Mouse (Mus musculus) stomach, embryonic 14.5 days (tissue): ENCODE results near the gene Smarcd1. TPM values are rescaled to one million over a fixed set of nuclear protein-coding genes. Genes with fewer than 3 reads are reported as not detected.

Experiments used
- ATAC-seq: fragments of 200-750 bp; cut with Nextera tagmentation; 2 replicates; pipeline ENCODE4 v1.8.0; 2017; ENCODE audit warnings: low read depth, moderate TSS enrichment; ENCODE audit not compliant: insufficient number of reproducible peaks, insufficient read depth, low FRiP score
- H3K27ac ChIP-seq: fragments of 300-500 bp; sonication (generic); 2 replicates; pipeline ENCODE4 v1.5.1; 2014; ENCODE audit warnings: mild to moderate bottlenecking, low read length, moderate library complexity, mixed read lengths
- H3K27me3 ChIP-seq: fragments of 300-500 bp; sonication (generic); 2 replicates; pipeline ENCODE4 v1.6.1; 2014; ENCODE audit warnings: low read length, control low read depth, mixed read lengths; ENCODE audit not compliant: control insufficient read depth, insufficient read depth
- H3K36me3 ChIP-seq: fragments of 300-500 bp; sonication (generic); 2 replicates; pipeline ENCODE4 v1.6.1; 2014; ENCODE audit warnings: mild to moderate bottlenecking, control low read depth, low read length, moderate library complexity, mixed read lengths; ENCODE audit not compliant: control insufficient read depth, insufficient read depth
- H3K4me1 ChIP-seq: fragments of 300-500 bp; sonication (generic); 2 replicates; pipeline ENCODE4 v1.6.1; 2014; ENCODE audit warnings: low read length, control low read depth, mixed read lengths; ENCODE audit not compliant: control insufficient read depth, insufficient read depth
- H3K4me2 ChIP-seq: fragments of 300-500 bp; sonication (generic); replicated peaks from 2 replicates; pipeline ENCODE4 v1.6.1; 2014; ENCODE audit warnings: low read depth, low read length, control low read depth
- H3K4me3 ChIP-seq: fragments of 300-500 bp; sonication (generic); 2 replicates; pipeline ENCODE4 v1.5.1; 2014; ENCODE audit warnings: low read depth, low read length, control low read depth
- H3K9ac ChIP-seq: fragments of 300-500 bp; sonication (generic); replicated peaks from 2 replicates; pipeline ENCODE4 v1.6.1; 2014; ENCODE audit warnings: low read depth, mild to moderate bottlenecking, control low read depth, low read length, moderate library complexity, mixed read lengths
- H3K9me3 ChIP-seq: fragments of 300-500 bp; sonication (generic); 2 replicates; pipeline ENCODE4 v1.6.1; 2016; ENCODE audit warnings: low read depth, low read length, control low read depth; ENCODE audit not compliant: control insufficient read depth
- WGBS: fragments of 180-500 bp; shearing (Covaris S2); extraction: QIAGEN DNeasy Blood & Tissue Kit; methylation state at CpG from one replicate; pipeline ENCODE4 v1.1.7; 2014; 5-methylcytosine and 5-hydroxymethylcytosine counted together
- polyA plus RNA-seq: library from polyadenylated mRNA; unstranded; fragments of >200 nt; fragmentation: Nextera tagmentation; extraction: Ambion mirVana; gene quantifications from 2 replicates; pipeline ENCODE4 v1.2.1, GENCODE M21; 2014

Gene Smarcd1
- 37.8 and 40.1 TPM in 2 replicates for polyA plus RNA-seq

GRCm38 (mm10) chr15:99701999-99702900 is at the start of gene Smarcd1:
Gene Smarcd1 (plus strand): TSS chr15:99702129.
- Histone ChIP-seq H3K27me3 (no peaks in the 10 kb centered on the region), H3K9ac (peak within 1 kb of the TSS; percentile 82), H3K4me2 (peak within 1 kb of the TSS; percentile 59), H3K4me3 (peak within 1 kb of the TSS; percentile 74), H3K4me1 (peaks cover 17% of the 10 kb centered on the region; the same call in 1 of the 2 replicates), H3K9me3 (no peaks in the 10 kb centered on the region), H3K36me3 (peaks cover 18% of the 10 kb centered on the region), H3K27ac (peak within 1 kb of the TSS; percentile 94)
- WGBS: under 1% methylated on average over 70 of the region's 71 CpGs
- peak; percentile 94 for ATAC-seq

GRCm38 (mm10) chr15:99653291-99653690 is 48.6 kb upstream of the Smarcd1 start:
- ATAC-seq: no peak
- Histone ChIP-seq H3K27ac (no peak overlapping the region; the same call in 1 of the 2 replicates), H3K9ac (no peak overlapping the region)

GRCm38 (mm10) chr15:99653876-99654275 is 48.1 kb upstream of the Smarcd1 start:
- Histone ChIP-seq H3K27ac (no peak overlapping the region), H3K36me3 (no peaks in the 10 kb centered on the region), H3K4me1 (peaks cover 24% of the 10 kb centered on the region; the same call in 1 of the 2 replicates), H3K27me3 (0 out of 2 replicates have a peak, but pooled peaks cover 11% of the 10 kb centered on the region), H3K4me3 (no peak overlapping the region), H3K9ac (no peak overlapping the region), H3K4me2 (peak overlapping the region; percentile 30), H3K9me3 (no peaks in the 10 kb centered on the region)
- WGBS: 5% methylated on average over 21 of the region's 21 CpGs
- no peak for ATAC-seq

More at GRCm38 (mm10) chr15:99653291-99653690, 48.6 kb upstream of the Smarcd1 start:
- no peaks in the 10 kb centered on the region for H3K9me3 ChIP-seq
- H3K4me2 ChIP-seq: peak overlapping the region; percentile 30
- H3K4me3 ChIP-seq: no peak overlapping the region
- H3K36me3 ChIP-seq: no peaks in the 10 kb centered on the region
- 11% methylated on average over 8 of the region's 8 CpGs for WGBS
- peaks cover 27% of the 10 kb centered on the region; the same call in 1 of the 2 replicates for H3K4me1 ChIP-seq
- H3K27me3 ChIP-seq: 0 out of 2 replicates have a peak, but pooled peaks cover 11% of the 10 kb centered on the region

- Histone ChIP-seq H3K4me1 (peaks cover 9% of the 10 kb centered on the region; the same call in 1 of the 2 replicates), H3K27me3 (0 out of 2 replicates have a peak, but pooled peaks cover 11% of the 10 kb centered on the region), H3K27ac (no peak overlapping the region), H3K36me3 (no peaks in the 10 kb centered on the region), H3K9me3 (no peaks in the 10 kb centered on the region), H3K4me3 (no peak overlapping the region), H3K4me2 (no peak overlapping the region), H3K9ac (no peak overlapping the region)
- no peak for ATAC-seq
- WGBS: 41% methylated on average over 9 of the region's 9 CpGs
Measured at GRCm38 (mm10) chr15:99655956-99656355, 46.0 kb upstream of the Smarcd1 start.

- WGBS: 66% methylated on average over 2 of the region's 2 CpGs
- Histone ChIP-seq H3K9ac (no peak overlapping the region), H3K4me1 (peaks cover 4% of the 10 kb centered on the region; the same call in 1 of the 2 replicates), H3K36me3 (no peaks in the 10 kb centered on the region), H3K9me3 (no peaks in the 10 kb centered on the region), H3K4me3 (no peak overlapping the region), H3K4me2 (no peak overlapping the region), H3K27me3 (0 out of 2 replicates have a peak, but pooled peaks cover 9% of the 10 kb centered on the region), H3K27ac (no peak overlapping the region)
- no peak for ATAC-seq
Measured at GRCm38 (mm10) chr15:99658437-99658836, 43.5 kb upstream of the Smarcd1 start.

GRCm38 (mm10) chr15:99661121-99661830 is 40.7 kb upstream of the Smarcd1 start:
- H3K4me3 ChIP-seq: no peak overlapping the region
- WGBS: 94% methylated on average over 15 of the region's 15 CpGs
- no peak overlapping the region for H3K9ac ChIP-seq
- ATAC-seq: no peak
- no peak overlapping the region for H3K27ac ChIP-seq
- H3K36me3 ChIP-seq: no peaks in the 10 kb centered on the region
- peaks cover 7% of the 10 kb centered on the region; the same call in 1 of the 2 replicates for H3K27me3 ChIP-seq
- H3K4me1 ChIP-seq: peaks cover 7% of the 10 kb centered on the region; the same call in 1 of the 2 replicates
- H3K4me2 ChIP-seq: no peak overlapping the region
- no peaks in the 10 kb centered on the region for H3K9me3 ChIP-seq

GRCm38 (mm10) chr15:99662371-99662770 is 39.6 kb upstream of the Smarcd1 start:
- H3K9ac ChIP-seq: no peak overlapping the region
- H3K27ac ChIP-seq: no peak overlapping the region
- ATAC-seq: no peak
- H3K36me3 ChIP-seq: no peaks in the 10 kb centered on the region
- H3K4me3 ChIP-seq: no peak overlapping the region
- H3K4me2 ChIP-seq: no peak overlapping the region
- H3K4me1 ChIP-seq: peaks cover 7% of the 10 kb centered on the region; the same call in 1 of the 2 replicates
- peaks cover 9% of the 10 kb centered on the region; the same call in 1 of the 2 replicates for H3K27me3 ChIP-seq
- no peaks in the 10 kb centered on the region for H3K9me3 ChIP-seq
- WGBS: 45% methylated on average over 7 of the region's 7 CpGs
